Mouse (Mus musculus): ENCODE results near the gene Rnf225.
"Not testable (repeated sequence)": the region's sequence is repeated elsewhere in the genome, so short reads cannot be mapped to it uniquely, and the experiment has no call there.

The Rnf225 gene

GRCm38 (mm10) chr7:12933615-12934140, 6.5 kb downstream of the Rnf225 start:
- DNase-seq = no peak

GRCm38 (mm10) chr7:12934808-12935207, 7.6 kb downstream of the Rnf225 start:
- DNase-seq = no peak

- not testable (repeated sequence) for DNase-seq
These were observed 10.1 kb downstream of the Rnf225 start for GRCm38 (mm10) chr7:12937254-12937803.

- DNase-seq = no peak
These were observed 13.4 kb downstream of the Rnf225 start for GRCm38 (mm10) chr7:12940599-12940998.

DNA sequence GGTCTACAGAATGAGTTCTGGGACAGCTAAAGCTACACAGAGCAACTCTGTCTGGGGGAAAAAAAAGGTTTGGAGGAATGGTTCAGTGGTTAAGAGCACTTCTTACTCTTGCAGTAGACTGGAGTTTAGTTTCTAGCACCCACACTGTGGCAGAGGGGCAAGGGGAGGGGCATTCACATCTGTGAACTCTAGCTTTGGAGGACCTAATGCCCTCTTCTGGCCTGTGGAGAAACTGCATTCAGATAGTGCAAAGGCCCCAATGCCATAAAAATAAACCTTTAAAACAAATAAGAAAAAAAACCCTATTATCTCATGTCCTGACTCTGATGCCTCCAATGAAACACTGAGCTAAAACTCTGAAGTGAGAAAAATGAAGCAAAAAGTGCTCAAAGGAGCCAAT, 16.3 kb downstream of the Rnf225 start:
- DNase-seq = peak; percentile 33

DNA sequence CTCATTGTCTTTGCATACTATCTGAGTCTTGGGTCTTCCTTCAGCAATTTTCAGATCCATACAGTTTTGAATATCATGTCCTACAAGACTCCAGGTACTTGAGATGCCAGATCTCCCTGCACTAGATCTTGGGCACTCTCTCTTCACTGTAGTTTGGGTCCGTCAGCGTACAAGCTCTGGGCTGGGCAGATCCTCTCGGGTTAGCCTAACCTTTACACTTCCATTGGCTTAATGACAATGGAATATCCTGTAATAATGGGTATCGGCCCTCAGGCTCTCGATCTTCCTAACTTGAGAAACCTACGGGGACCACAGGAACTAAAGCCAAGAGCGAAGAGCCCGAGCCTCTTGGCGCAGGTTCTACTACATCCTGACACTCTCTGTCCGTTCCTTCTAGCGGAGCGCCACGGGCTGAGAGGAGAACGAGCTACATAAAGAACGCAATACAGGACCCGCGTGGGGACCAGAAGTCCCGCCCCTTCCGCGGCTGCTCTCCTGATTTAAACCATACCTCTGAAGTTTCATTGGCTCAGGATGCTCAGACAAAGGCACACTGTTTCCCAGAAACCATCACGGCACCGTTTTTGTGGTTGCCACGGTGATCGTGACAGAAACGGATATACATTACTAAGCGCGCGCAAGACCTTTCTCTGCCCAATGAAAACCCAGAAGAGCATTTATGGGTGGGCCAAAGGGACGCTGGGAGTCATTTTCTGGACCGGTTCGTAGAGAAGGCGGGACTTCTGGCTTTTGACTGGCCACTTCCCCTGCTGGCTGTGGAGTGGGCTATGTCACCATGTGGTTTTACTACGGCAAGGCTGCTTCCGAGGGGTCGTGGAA, 22.0 kb downstream of the Rnf225 start:
- peak; percentile 93 for DNase-seq

DNA sequence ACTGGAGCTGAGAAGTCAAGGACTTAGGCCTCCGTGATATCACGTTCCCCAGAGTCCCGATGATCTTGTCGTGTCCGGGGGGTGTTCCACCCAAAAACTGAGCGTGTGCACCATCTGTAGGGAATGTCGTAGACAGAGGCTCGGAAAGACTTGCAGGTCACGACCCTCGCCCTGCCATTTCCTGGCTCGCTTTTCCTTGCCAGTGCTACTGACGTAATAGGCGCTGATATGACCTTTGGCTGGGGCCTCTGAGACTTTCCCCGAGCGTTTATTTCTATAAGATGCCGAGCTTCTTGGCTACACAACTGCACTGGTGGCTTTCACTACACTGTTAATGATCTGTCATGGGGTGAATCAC, 22.6 kb downstream of the Rnf225 start:
- no peak for DNase-seq

DNA sequence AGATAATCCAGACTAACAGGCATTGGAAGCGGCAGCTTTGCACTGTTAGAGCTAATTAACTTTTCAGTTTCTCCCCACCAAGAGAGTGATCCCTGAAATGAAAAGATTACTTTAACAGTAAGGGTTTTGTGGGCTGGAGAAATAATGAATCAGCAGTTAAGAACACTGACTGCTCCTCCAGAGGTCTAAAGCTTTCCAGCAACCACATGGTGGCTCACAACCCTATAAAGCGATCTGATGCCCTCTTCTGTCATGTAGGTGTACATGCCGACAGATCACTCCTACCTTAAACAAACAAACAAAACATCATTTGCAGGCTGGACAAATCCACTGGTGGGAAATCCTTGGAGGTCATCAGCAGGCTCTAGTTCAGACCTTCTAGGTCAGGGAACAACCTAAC, 27.7 kb downstream of the Rnf225 start:
- DNase-seq = no peak

DNA sequence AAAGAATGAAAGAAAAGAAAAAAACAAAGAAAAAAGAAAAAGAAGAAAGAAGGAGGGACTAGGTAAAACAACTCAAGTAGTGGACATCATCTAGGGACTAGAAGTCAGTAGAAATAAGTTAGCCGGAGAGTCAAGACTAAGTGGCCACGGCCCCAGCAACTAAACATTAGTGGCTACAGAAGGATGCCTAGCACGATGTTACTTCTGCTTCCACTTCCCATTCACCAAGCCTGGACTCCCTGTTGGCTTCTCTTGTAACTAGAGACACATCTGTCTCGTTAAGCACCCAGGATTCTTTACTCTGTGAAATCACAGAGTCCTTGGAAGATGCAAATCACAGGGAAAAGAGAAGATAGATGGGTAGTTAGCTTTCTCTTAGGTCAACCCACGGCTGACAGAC, 30.3 kb downstream of the Rnf225 start:
- no peak for DNase-seq

- DNase-seq = no peak
These were observed 31.7 kb downstream of the Rnf225 start for GRCm38 (mm10) chr7:12958948-12959347.

DNA sequence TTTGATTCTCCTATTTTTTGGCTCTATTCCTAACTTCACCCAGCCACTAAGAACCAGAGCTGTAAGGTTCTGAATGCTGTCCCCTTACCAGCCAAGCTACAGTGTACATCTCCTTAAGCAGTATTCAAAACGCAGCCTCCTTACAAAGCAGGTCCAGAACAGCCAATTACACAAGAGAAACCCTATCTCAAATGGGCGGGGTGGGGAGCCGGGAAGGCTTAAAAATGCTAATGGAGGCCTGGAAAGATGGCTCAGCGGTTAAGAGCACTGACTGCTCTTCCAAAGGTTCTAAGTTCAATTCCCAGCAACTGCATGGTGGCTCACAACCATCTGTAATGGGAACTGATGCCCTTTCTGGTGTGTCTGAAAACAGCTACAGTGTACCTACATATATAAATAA, 32.5 kb downstream of the Rnf225 start:
- DNase-seq = peak; percentile 35

- DNase-seq = peak; percentile 60
These were observed 34.4 kb downstream of the Rnf225 start for GRCm38 (mm10) chr7:12961511-12962141.

DNA sequence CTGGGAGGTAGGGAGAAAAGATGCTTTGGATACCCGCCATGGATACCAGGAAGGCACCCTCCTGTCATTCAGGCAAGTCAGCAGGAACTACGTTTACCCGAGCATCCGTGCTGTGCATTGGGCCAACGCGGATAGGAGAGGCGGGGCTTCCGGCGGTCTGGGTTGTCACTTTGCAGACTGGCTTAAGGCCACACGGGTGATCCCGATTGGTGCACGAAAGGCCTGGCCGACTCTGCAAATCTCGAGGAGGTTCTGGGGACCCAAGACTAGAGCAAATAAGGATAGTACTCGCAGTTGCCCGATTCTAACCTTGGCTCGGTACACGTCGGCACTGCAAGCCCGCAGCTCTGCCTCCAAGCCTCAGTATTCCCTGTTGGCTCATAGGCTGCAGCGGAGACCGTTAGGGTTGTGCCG, 38.5 kb downstream of the Rnf225 start, which contains the start of gene Zfp324:
Gene Zfp324 (plus strand): TSS at position 161 of the 414 bp plus-strand sequence.
- DNase-seq = peak; percentile 93

DNA sequence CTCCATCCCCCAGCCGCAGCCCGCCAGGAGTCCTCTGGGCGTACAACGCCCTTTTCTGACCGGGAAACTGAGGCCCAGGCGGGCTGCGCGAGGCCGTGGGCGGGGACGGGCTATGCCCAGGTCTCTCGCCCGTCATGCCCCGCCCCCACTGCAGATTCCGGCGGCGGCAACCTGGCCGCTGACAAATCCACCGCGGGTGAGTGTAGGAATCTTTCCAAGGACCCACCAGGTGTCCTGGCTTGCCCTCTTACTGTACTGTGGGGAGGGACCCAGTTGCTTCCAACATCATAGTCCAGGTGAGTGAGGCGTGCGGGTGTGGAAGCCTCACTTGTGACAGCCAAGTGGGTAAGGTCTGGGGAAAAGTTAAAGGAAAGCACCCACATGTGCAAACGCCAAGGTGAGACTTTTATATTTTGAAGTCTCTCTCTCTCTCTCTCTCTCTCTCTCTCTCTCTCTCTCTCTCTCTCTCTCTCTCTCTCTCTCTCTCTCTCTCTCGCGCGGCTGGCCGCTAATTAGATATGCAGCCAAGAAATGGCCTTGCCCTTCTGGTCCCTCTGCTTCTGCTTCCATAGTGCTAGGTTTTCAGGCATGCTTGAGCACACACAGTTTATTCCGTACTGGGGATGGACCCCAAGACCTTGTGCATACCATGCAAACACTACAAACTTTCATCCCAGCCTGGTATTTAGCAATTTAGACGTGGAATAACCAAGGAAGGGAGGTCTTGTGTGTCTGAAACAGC, 39.1 kb downstream of the Rnf225 start:
- DNase-seq = peak; percentile 90

GRCm38 (mm10) chr7:12970906-12971305, 43.7 kb downstream of the Rnf225 start:
- DNase-seq = no peak

- peak; percentile 98 for DNase-seq
These were observed 50.6 kb downstream of the Rnf225 start, which contains the start of gene Zfp446 for GRCm38 (mm10) chr7:12977682-12978389. Gene Zfp446, plus strand, starts transcription at chr7:12977848.

DNA sequence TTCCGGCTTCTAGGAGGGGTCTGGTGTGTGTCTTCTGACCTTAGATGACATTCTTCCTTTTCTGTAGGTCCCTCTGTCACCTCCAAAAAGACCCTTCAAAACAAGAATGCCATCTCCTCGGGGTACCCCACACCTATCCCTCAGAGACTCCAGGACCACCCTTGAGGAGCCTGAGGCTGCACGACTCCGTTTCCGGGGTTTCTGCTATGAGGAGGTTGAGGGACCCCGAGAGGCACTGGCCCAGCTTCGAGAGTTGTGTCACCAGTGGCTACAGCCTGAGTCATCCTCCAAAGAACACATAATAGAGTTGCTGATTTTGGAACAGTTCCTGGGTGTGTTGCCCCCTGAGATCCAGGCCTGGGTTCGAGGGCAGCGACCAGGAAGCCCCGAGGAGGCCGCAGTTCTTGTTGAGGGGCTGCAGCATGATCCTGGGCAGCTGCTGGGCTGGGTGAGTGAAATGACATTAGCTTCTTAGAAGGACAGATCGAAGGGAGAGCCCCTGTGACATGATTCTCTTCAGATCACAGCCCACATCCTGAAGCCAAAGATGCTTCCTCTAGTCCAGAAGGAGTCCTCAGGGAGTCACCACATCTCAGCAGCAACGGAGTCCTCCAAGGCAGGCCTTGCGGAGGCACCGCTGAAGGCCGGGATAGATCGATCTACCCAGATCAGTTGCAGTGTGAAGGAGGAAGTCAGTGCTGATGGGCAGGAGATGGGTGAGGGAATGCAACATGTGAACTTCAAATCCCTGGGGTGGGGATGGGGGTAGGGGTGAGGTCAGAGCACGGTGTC, 51.9 kb downstream of the Rnf225 start:
- no peak for DNase-seq

DNA sequence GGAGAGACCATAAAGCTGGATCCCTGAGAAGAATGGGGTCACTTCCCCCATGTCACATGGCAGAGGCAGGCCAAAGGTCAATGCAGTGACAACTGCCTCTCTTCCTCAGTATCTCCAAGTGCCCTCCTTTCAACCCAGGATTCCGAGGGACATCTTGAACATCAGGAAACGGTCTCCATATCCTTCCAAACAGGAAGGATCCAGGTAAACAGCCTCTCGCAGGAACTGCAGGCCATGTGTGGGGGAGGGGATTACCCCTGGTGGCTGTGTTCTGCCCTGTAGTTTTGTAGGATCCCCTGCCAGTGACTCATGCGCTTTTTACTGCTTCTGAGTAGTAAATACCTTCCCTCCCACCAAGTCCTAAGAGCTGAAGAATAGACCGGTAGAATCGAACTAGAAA, 52.6 kb downstream of the Rnf225 start:
- DNase-seq = no peak

DNA sequence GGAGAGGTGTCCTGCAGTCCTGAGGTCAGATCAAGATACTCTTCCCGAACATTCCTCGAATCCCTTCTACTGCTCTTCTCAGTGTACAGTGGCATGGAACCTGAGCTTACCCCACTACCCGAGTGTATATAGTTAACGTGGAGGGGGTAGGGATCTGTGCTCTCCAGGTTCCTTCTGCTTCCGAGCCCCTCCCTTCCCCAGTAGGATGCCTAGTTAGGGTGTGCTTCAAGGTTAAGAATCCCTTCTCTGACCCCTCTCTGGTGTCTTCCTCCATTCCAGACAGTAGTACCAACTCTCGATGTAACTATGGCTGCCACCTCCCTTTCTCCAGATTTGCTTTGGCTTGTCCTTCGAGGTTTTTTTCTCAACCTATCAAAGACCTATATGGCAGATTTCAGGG, 53.1 kb downstream of the Rnf225 start:
- no peak for DNase-seq
